Mouse (Mus musculus): Measurements from ENCODE around the gene Fcgr2b. TPM values are rescaled to one million over a fixed set of nuclear protein-coding genes. Genes with fewer than 3 reads are reported as not detected.

The Fcgr2b gene
- polyA plus RNA-seq, 1 experiment from 2014 or later = 0.19 TPM

Other genes starting within 250 kb of the Fcgr2b start
- 7.1 and 8.0 TPM in 2 replicates for gene Atf6, start 108.8 kb downstream of the Fcgr2b start, polyA plus RNA-seq (2016; fragmentation: Nextera tagmentation; extraction: Ambion mirVana)
- 0.49 and 0.58 TPM in 2 replicates for gene Gm26620, start 91.5 kb downstream of the Fcgr2b start, polyA plus RNA-seq (2016; fragmentation: Nextera tagmentation; extraction: Ambion mirVana)
- 42.8 and 43.7 TPM in 2 replicates for gene Dusp12, start 91.0 kb downstream of the Fcgr2b start, polyA plus RNA-seq (2016; fragmentation: Nextera tagmentation; extraction: Ambion mirVana)
- gene Fcrlb, start 63.6 kb downstream of the Fcgr2b start, polyA plus RNA-seq (2016; fragmentation: Nextera tagmentation; extraction: Ambion mirVana) = not detected in 2 replicates
- not detected in 2 replicates for gene Fcrla, start 49.0 kb downstream of the Fcgr2b start, polyA plus RNA-seq (2016; fragmentation: Nextera tagmentation; extraction: Ambion mirVana)
- gene Fcgr4, start 42.4 kb upstream of the Fcgr2b start, polyA plus RNA-seq (2016; fragmentation: Nextera tagmentation; extraction: Ambion mirVana) = 0.11 TPM in 1 of 2 replicates, not detected in the other
- gene Fcgr3, start 88.4 kb upstream of the Fcgr2b start, polyA plus RNA-seq (2016; fragmentation: Nextera tagmentation; extraction: Ambion mirVana) = 3.0 and 3.3 TPM in 2 replicates
- 1.0 and 1.1 TPM in 2 replicates for gene Cfap126, start 137.4 kb upstream of the Fcgr2b start, polyA plus RNA-seq (2016; fragmentation: Nextera tagmentation; extraction: Ambion mirVana)
- 250 and 257 TPM in 2 replicates for gene Sdhc, start 174.1 kb upstream of the Fcgr2b start, polyA plus RNA-seq (2016; fragmentation: Nextera tagmentation; extraction: Ambion mirVana)
- gene Mpz, start 174.2 kb upstream of the Fcgr2b start, polyA plus RNA-seq (2016; fragmentation: Nextera tagmentation; extraction: Ambion mirVana) = 0.44 TPM in 1 of 2 replicates, not detected in the other
- 1.7 and 1.9 TPM in 2 replicates for gene Pcp4l1, start 219.7 kb upstream of the Fcgr2b start, polyA plus RNA-seq (2016; fragmentation: Nextera tagmentation; extraction: Ambion mirVana)
- 0.23 and 0.34 TPM in 2 replicates for gene Nr1i3, start 237.4 kb upstream of the Fcgr2b start, polyA plus RNA-seq (2016; fragmentation: Nextera tagmentation; extraction: Ambion mirVana)
- 32.2 and 32.5 TPM in 2 replicates for gene Tomm40l, start 246.0 kb upstream of the Fcgr2b start, polyA plus RNA-seq (2016; fragmentation: Nextera tagmentation; extraction: Ambion mirVana)
- gene Apoa2, start 248.5 kb upstream of the Fcgr2b start, polyA plus RNA-seq (2016; fragmentation: Nextera tagmentation; extraction: Ambion mirVana) = 1.9 and 2.6 TPM in 2 replicates

Data from limb, embryonic 10.5 days (tissue).